Mouse (Mus musculus): ENCODE results near the gene Pdlim3.

The Pdlim3 gene

DNA sequence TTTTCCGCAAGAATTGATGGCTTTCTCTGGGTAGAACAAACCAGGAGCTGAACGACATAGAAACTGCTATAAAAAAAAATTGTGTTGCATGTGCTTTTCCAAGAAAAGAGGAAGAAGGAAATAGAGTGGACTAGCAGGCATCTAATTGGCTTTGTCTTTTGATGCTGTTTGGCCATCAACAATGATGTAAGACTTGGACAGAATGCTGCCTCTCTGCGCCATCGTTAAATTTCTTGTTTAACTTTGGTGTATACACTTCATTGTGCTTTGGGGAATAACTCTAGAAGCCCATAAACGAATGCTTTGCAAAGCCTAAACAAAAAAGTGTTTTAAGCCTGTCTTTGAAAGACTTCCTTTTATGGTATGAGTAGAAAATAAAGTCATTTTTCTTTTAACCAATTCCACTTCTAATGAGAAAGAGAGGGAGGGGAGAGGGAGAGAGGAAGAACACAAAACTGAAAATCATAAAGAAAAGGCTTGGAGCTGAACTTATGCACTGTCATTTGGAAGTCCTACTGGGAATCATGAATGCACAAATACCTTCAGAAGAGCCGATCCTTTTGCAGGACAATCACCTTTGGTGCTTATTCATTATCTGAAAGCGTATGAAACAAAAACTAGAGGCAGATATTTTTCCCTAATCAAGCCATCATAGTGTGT, 20.5 kb downstream of the Pdlim3 start:
- no peak for DNase-seq (ENCODE audit: low read depth, low spot score)

DNA sequence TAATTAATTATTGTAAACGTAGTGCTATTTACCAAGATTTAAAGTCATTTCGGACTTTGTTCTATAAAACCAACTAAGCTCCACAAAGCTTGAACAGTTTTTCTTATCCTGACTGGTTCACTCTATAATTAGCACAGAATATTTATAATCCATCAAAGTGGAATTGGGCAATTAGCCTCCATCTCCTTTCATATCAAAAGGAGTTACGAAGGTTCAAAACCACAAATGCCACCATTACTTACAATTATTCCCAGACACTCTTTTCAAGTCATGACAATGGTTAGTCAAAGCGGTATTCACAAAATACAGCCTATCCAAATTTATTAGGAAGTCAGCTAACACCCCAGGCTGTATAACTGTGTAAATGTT, 21.0 kb downstream of the Pdlim3 start:
- no peak for DNase-seq (ENCODE audit: low read depth, low spot score)

DNA sequence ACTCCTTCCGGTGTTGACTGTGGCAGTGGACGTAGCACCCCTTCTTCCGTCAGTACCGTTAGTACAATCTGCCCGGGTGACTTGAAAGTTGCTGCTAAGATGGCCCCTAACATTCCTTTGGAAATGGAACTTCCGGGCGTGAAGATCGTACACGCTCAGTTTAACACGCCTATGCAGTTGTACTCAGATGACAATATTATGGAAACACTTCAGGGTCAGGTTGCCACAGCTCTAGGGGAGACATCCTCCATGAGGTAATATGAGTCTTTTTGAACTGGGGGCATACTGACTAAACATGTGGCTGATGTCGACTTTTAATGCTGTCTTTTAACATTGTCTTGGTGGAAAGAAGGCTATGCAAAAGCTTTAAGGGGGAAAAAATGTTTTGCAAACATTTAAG, 28.4 kb downstream of the Pdlim3 start:
- DNase-seq (ENCODE audit: low read depth, low spot score), result no peak

DNA sequence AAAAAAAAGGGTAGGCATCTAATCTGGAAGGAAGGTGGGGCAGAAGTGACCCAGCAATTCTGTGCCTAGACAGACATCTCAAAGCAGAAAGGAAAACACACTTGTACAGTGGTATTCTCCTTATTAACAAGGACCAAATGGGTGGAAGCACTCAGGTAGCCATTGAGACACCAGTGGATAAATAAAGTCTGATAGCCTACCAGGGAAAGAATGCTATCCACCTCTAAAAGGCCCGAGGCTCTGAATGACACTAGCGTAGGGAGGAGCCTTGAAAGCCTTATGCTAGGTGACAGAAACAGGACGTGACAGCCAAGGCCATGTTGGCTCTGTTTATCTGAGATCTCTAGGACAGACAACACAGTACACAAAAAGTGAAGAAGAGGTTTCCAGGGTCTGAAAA, 31.2 kb downstream of the Pdlim3 start:
- no peak for DNase-seq (ENCODE audit: low read depth, low spot score)

DNA sequence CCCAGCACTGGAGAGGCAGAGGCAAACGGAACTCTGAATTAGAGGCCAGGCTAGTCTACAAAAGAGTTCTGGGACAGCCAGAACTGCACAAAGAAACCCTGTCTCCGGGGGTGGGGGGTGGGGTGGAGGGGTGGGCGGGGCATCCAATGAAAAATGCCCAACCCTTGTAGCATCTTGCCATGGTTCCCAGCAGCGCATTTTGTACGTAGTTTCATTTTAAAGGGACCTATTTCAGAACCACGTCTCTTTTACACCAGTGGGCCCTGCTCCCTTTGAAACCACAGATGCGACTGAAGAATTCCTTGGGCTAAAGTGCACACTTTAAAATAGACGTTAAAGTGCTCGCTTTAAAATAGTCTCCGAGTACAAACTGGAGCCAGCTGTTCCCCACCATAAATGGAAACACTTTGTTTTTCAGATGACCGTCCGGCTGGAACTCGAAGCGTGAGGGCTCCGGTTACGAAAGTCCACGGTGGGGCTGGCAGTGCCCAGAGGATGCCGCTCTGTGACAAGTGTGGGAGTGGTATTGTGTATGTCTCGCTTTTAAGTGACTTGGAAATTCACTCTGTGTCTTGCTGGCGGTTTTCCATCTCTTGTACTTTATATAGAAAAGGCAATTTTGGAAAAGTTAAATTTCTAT, 31.9 kb downstream of the Pdlim3 start:
- DNase-seq (ENCODE audit: low read depth, low spot score), result peak; percentile 41

DNA sequence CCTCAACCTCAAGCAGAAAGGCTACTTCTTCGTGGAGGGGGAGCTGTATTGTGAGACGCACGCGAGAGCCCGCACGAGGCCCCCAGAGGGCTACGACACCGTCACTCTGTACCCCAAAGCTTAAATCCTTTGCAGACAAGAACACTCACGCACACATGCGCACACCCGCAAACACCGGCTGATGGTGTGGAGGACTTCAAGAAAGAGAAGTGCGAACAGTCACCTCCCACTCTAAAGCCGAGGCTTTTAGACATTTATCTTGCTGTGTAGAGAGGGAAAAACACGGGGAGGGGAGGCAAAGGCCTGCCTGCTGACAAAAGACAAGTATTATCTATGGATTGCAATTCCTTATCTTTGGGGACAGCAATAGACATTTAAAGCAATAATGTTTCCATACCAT, 33.6 kb downstream of the Pdlim3 start:
- DNase-seq (ENCODE audit: low read depth, low spot score), result no peak

DNA sequence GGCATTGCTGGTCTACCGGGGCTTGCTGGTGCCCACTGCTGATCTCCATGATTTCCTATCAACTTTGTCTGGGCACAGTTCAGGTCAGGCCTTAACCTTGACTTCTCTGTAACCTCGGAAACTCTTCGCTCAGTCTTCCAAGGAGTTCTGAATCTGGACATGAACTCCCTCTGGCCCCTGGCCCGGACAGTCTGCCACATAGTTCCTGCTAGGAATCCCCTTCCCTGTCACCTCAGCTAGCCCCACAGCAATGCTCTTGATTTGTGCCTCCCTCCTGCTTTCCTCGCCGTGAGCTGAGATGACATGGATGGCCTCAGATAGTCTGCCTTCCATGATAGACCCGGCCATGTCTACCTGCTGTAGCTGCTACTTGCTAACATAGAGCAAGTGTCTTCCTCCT, 35.1 kb downstream of the Pdlim3 start:
- DNase-seq (ENCODE audit: low read depth, low spot score), result peak; percentile 45

DNA sequence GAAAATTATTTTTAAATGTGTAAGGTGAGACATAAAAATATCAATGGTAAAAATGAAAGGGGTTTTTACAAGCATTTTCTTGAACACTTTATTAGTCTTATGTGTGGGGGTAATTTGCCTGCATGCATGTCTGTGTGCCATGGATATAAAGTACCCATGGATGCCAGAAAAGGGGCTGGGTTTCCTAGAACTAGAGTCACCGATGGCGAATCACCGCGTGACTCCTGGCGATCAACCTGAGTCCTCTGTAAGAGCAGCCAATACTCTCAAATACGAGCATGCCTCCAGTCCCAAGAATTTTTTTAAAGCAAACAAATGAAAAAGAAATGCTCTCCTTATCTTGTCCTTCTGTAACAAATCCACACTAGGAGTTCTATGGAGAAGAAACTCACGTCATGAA, 36.9 kb downstream of the Pdlim3 start:
- DNase-seq (ENCODE audit: low read depth, low spot score), result no peak

DNA sequence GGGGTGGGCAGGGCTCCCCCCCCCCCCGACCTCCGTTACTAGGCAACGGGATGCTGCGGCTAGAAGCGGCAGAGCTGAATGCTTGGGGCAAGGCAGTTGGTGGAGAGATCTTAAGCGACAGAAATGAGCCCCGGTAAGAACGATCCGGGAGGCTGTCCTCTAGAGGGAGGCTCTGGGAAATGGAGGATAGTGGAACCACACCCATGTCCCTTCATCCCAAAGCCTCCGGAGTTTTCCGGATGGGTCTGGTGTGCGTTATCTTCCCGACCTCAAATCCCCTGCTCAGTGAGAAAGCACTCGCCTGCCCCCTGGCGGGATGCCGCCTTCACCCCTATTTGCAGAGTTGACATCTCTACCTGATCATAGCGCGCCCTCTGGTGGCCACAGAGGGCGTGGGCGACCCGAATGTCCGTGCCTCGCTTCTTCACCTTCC, 49.3 kb downstream of the Pdlim3 start, which contains the start of gene Ccdc110:
TSS of gene Ccdc110 (plus strand) at position 38 of the 433 bp plus-strand sequence.
- DNase-seq (ENCODE audit: low read depth, low spot score), result peak; percentile 87

DNA sequence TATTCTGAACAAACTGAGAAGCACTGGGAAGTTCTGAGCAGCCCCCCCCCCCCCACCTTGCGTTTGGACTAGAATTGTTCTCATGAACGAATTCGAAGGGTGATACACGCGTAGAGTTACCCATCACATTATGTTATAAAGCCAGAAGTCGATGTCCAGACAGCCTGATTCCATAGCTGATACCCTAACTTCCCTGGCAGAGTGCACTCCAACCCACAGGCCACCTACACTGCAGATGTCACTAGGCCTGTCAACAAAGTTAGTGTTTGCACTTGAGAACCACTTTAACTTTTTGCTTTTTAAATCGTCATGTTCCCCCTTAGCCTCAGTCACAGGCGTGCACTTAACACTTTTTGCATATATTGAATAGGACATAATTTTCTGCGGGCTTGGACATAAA, 51.7 kb downstream of the Pdlim3 start:
- DNase-seq (ENCODE audit: low read depth, low spot score), result no peak

DNA sequence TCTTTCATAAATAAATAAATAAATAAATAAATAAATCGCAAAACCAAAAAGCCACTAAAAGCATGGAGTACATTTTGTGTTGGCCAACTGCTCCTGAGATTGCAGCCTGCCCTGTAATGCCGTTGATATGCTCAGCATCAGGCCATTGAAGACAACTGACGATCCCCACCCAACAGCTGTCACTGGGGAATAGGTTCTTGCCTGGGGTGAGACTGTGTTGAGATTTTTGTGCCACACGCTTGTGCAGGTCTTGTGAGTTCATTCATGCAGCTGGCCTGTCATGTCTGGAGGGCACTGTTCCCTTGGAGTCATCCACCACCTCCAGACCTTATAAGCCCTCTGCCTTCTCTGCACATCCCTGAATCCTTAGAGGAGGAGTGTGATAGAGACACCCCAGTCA, 61.0 kb downstream of the Pdlim3 start:
- DNase-seq (ENCODE audit: low read depth, low spot score), result no peak

DNA sequence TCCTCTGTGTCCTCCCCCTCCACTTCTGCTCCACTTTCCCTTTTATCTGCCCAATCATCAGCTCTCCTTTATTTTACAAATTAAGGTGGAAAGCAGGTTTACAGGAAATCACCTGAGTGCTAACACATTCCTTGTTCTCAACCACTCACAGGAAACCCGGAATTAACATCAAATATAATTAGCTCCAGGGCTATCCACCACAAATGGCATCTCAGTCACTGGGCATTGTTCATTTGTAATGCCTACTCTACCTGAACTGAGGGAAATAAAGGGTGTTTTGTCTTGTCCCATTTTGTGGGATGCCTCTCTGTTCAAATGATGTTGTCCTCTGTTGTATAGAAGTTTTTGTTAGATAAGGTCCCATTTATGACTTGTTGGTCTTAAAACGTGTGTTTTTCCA, 65.4 kb downstream of the Pdlim3 start:
- DNase-seq (ENCODE audit: low read depth, low spot score), result no peak

Data from skeletal muscle tissue, adult 2 months (tissue).